Mouse (Mus musculus): ENCODE data around the gene Ntrk2.

DNA sequence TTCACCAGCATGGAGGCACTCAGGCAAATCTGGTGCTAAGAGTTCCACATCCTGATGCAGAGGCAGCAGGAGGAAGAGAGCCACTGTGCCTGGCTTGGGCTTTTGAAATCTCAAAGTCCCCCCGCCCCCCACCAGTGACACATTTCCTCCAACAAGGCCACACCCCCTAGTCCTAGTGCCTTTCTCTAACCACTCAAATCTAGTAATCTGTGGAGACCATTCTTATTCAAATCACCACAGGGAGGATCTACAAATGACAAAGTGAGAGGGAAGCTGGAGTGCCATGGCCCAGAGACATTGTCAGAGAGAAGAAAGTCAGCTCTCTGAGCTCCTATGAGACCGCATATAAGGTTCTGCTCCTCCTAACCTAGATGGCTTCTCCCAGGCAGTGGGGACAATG lies 105.6 kb downstream of the Ntrk2 start:
- TF ChIP-seq POLR2A (IDR thresholded peaks at IDR 0.05; ENCODE audit: extremely low read depth, insufficient read depth, low read length), result no peak
- no peak for TF ChIP-seq CTCF (IDR thresholded peaks at IDR 0.05; ENCODE audit: extremely low read depth, insufficient read depth, low read length)
